Mouse (Mus musculus): ENCODE measurements around the gene Elavl1. TPM values are rescaled to one million over a fixed set of nuclear protein-coding genes. Genes with fewer than 3 reads are reported as not detected.
"Not testable (repeated sequence)": the region's sequence is repeated elsewhere in the genome, so short reads cannot be mapped to it uniquely, and the experiment has no call there.

Gene Elavl1
- polyA plus RNA-seq, 1 experiment = 37.3 TPM

DNA sequence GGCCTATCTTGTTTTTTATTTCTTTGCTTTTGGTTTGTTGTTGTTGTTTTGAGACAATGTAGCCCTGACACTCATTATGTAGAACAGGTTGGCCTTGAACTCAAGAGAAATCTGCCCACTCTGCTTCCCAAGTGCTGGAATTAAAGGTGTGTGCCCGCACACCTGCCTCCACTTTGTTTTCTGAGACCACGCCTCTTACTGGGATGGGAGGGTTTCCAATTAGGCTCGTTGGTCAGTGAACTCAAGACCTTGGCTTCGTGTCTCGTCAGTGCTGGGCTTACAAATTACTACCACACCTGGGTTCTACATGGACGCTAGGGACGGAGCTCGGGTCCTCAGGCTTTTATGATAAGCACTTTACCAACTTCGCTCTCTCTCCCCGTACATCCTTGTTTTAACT, 30.2 kb upstream of the Elavl1 start:
- no peaks in the 10 kb centered on the region; the same call in 1 of the 2 replicates for H3K27me3 ChIP-seq (ENCODE audit: control insufficient read depth, insufficient read depth, low read length)
- H3K4me3 ChIP-seq (replicated peaks; ENCODE audit: insufficient read depth, low read depth, low read length) = no peak overlapping the region
- no peak for DNase-seq
- no peak for TF ChIP-seq CTCF (IDR thresholded peaks at IDR 0.05; ENCODE audit: borderline replicate concordance, insufficient read depth, low read depth, low read length)
- TF ChIP-seq POLR2A (IDR thresholded peaks at IDR 0.05; ENCODE audit: borderline replicate concordance, insufficient read depth, low read length) = no peak
- no peak overlapping the region for H3K27ac ChIP-seq (ENCODE audit: insufficient read depth, low read length)
- H3K4me1 ChIP-seq (ENCODE audit: control insufficient read depth, insufficient read depth, low read length) = no peaks in the 10 kb centered on the region
- 94% methylated on average over 10 of the region's 10 CpGs for WGBS

DNA sequence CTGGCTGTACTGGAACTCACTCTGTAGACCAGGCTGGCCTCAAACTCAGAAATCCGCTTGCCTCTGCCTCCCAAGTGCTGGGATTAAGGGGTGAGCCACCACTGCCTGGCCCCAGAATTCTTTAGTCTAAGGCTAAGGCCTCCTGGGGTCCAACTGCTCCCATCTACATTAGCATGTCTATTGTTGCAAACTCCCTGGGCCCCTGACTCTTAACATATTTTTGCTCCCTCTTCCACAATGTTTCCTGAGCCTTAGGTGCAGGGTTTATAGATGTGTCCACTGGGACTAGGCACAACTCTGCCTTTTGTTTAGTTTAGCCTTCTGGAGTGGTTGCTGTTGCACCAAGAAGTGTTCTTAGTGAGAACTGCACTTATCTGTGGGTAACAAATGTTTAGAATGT, 29.3 kb upstream of the Elavl1 start:
- Histone ChIP-seq H3K4me1 (ENCODE audit: control insufficient read depth, insufficient read depth, low read length) (no peaks in the 10 kb centered on the region), H3K27me3 (ENCODE audit: control insufficient read depth, insufficient read depth, low read length) (no peaks in the 10 kb centered on the region; the same call in 1 of the 2 replicates), H3K4me3 (replicated peaks; ENCODE audit: insufficient read depth, low read depth, low read length) (no peak overlapping the region), H3K27ac (ENCODE audit: insufficient read depth, low read length) (no peak overlapping the region)
- 92% methylated on average over 1 of the region's 1 CpGs for WGBS
- DNase-seq = no peak
- TF ChIP-seq POLR2A (IDR thresholded peaks at IDR 0.05; ENCODE audit: borderline replicate concordance, insufficient read depth, low read length) = no peak
- no peak for TF ChIP-seq CTCF (IDR thresholded peaks at IDR 0.05; ENCODE audit: borderline replicate concordance, insufficient read depth, low read depth, low read length)

DNA sequence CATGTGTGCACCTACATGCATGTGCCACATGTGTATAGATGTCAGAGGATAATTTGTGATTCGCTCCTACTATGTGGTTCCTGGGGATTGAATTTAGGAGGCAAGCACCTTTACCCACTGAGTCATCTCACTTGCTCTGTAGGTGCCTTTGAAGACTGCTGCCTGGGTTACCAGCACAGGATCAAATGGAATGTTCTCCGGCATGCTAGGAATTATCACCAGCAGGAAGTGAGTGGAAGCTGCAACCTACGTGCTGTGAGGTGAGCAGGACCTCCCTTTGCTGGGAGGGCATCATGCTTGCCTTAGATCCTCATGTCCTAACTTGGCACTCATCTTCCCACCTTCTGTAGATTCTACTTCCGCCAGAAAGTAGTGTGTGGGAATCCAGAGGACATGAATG, 28.5 kb upstream of the Elavl1 start:
- Histone ChIP-seq H3K27me3 (ENCODE audit: control insufficient read depth, insufficient read depth, low read length) (no peaks in the 10 kb centered on the region; the same call in 1 of the 2 replicates), H3K4me1 (ENCODE audit: control insufficient read depth, insufficient read depth, low read length) (no peaks in the 10 kb centered on the region), H3K4me3 (replicated peaks; ENCODE audit: insufficient read depth, low read depth, low read length) (no peak overlapping the region), H3K27ac (ENCODE audit: insufficient read depth, low read length) (no peak overlapping the region)
- no peak for DNase-seq
- WGBS = 80% methylated on average over 4 of the region's 4 CpGs
- TF ChIP-seq POLR2A (IDR thresholded peaks at IDR 0.05; ENCODE audit: borderline replicate concordance, insufficient read depth, low read length) = no peak
- TF ChIP-seq CTCF (IDR thresholded peaks at IDR 0.05; ENCODE audit: borderline replicate concordance, insufficient read depth, low read depth, low read length) = no peak

DNA sequence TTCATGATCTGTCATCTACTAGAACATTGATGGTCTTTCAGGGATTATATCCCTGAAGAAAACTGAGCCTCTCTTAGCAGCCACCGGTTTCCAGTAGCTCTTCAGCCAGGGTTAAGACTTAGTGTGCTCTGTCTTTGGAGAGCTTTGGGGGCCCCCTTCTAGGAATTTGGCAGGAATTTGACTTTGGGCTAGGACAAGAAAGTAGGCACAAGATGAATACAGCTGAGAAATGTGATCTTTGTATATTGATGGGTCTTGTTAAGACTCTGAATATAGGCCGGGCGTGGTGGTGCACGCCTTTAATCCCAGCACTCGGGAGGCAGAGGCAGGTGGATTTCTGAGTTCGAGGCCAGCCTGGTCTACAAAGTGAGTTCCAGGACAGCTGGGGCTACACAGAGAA, 27.3 kb upstream of the Elavl1 start:
- not testable (repeated sequence) for H3K4me1 ChIP-seq (ENCODE audit: control insufficient read depth, insufficient read depth, low read length); H3K27ac ChIP-seq (ENCODE audit: insufficient read depth, low read length); DNase-seq; H3K27me3 ChIP-seq (ENCODE audit: control insufficient read depth, insufficient read depth, low read length); H3K4me3 ChIP-seq (replicated peaks; ENCODE audit: insufficient read depth, low read depth, low read length)
- 93% methylated on average over 6 of the region's 6 CpGs for WGBS

DNA sequence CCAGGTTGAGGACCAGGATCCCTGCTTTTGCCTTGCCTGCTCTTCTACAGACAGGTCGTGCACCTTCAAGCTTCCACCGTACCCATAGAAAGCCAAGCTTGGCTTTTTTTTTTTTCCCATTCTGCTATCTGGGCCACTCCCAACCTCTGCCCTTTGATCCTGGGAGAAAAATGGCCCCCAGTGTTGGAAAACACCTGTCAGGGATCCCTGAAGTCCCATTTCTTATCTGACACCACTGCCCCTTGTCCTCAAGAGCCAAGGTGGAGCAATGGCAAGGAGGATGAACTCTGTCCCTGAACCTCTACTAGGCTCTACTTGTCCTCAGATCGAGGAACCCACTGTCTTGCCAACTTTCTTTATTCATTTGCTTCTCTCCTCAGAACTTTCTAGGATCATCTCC, 25.4 kb upstream of the Elavl1 start:
- Histone ChIP-seq H3K27ac (ENCODE audit: insufficient read depth, low read length) (no peak overlapping the region), H3K4me3 (replicated peaks; ENCODE audit: insufficient read depth, low read depth, low read length) (no peak overlapping the region), H3K27me3 (ENCODE audit: control insufficient read depth, insufficient read depth, low read length) (no peaks in the 10 kb centered on the region), H3K4me1 (ENCODE audit: control insufficient read depth, insufficient read depth, low read length) (no peaks in the 10 kb centered on the region)
- TF ChIP-seq CTCF (IDR thresholded peaks at IDR 0.05; ENCODE audit: borderline replicate concordance, insufficient read depth, low read depth, low read length) (no peak), POLR2A (IDR thresholded peaks at IDR 0.05; ENCODE audit: borderline replicate concordance, insufficient read depth, low read length) (no peak)
- WGBS = 85% methylated on average over 3 of the region's 3 CpGs
- DNase-seq = no peak

DNA sequence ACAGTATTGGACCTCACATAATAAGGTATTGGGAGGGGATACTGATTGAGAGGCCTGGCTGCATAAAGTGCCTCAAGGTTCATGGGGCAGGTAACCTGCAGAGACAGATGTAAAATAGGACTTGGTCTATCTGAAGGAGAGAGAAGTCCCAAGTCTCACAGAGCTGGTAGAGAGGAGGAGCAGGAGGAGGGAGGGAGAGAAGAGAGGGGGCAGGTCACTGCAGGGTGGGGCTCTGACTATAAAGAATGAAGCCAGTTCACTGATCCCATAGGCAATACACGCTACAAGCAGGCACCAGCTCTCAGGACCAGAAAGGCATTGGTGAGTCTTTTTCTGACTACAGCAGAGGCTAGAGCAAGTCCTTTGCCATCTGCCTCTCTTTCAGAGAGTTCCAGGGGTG, 24.1 kb upstream of the Elavl1 start:
- H3K4me3 ChIP-seq (replicated peaks; ENCODE audit: insufficient read depth, low read depth, low read length) = no peak overlapping the region
- DNase-seq = no peak
- 67% methylated on average over 1 of the region's 1 CpGs for WGBS

DNA sequence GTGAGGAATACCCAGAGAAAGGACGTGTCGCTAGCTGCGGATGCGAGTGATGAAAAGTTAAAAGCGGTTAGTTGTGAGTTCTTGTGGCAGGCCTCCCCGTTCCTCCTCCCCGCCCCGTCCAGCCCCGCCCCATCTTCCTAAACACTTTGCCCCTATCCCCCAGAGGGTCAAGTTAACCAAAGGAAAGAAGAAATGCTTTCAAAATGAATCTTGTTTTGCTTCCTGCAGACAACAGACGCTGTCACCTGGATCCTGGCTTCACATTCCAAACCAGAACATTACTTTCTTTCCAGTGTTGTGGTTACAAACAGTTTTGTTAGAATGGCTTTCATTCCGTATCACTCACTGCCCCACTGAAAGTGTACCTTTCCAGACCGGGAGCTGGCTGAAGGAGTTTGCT, 23.1 kb upstream of the Elavl1 start:
- DNase-seq = no peak
- Histone ChIP-seq H3K4me1 (ENCODE audit: control insufficient read depth, insufficient read depth, low read length) (no peaks in the 10 kb centered on the region), H3K4me3 (replicated peaks; ENCODE audit: insufficient read depth, low read depth, low read length) (no peak overlapping the region), H3K27ac (ENCODE audit: insufficient read depth, low read length) (no peak overlapping the region), H3K27me3 (ENCODE audit: control insufficient read depth, insufficient read depth, low read length) (no peaks in the 10 kb centered on the region)
- 41% methylated on average over 12 of the region's 12 CpGs for WGBS
- TF ChIP-seq CTCF (IDR thresholded peaks at IDR 0.05; ENCODE audit: borderline replicate concordance, insufficient read depth, low read depth, low read length) = no peak
- TF ChIP-seq POLR2A (IDR thresholded peaks at IDR 0.05; ENCODE audit: borderline replicate concordance, insufficient read depth, low read length) = no peak

More for the DNA sequence above, 24.1 kb upstream of the Elavl1 start:
- no peak for TF ChIP-seq POLR2A (IDR thresholded peaks at IDR 0.05; ENCODE audit: borderline replicate concordance, insufficient read depth, low read length)
- TF ChIP-seq CTCF (IDR thresholded peaks at IDR 0.05; ENCODE audit: borderline replicate concordance, insufficient read depth, low read depth, low read length) = no peak
- H3K4me1 ChIP-seq (ENCODE audit: control insufficient read depth, insufficient read depth, low read length) = no peaks in the 10 kb centered on the region
- no peaks in the 10 kb centered on the region for H3K27me3 ChIP-seq (ENCODE audit: control insufficient read depth, insufficient read depth, low read length)
- no peak overlapping the region for H3K27ac ChIP-seq (ENCODE audit: insufficient read depth, low read length)

DNA sequence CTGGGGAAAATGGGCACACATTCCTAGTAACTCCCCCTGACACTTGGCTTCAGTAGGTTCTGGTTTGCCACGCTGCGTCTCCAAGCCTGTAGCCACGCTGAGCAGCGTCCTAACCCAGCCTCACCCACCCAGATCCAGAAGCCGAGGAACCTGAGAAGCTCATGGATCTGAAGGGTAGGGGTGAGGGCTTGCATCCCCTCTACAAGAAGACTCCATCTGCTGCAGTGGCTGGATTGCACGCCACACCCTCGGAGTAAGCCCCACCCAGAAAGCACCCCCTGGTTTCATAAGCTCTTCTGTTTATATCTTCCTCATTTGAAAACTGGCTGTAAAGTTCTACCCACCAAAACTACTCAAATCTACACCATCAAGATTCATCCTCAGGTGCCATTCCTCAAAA, 22.4 kb upstream of the Elavl1 start:
- Histone ChIP-seq H3K4me1 (ENCODE audit: control insufficient read depth, insufficient read depth, low read length) (no peaks in the 10 kb centered on the region), H3K4me3 (replicated peaks; ENCODE audit: insufficient read depth, low read depth, low read length) (no peak overlapping the region), H3K27ac (ENCODE audit: insufficient read depth, low read length) (no peak overlapping the region), H3K27me3 (ENCODE audit: control insufficient read depth, insufficient read depth, low read length) (no peaks in the 10 kb centered on the region)
- TF ChIP-seq CTCF (IDR thresholded peaks at IDR 0.05; ENCODE audit: borderline replicate concordance, insufficient read depth, low read depth, low read length) (no peak), POLR2A (IDR thresholded peaks at IDR 0.05; ENCODE audit: borderline replicate concordance, insufficient read depth, low read length) (no peak)
- no peak for DNase-seq
- 57% methylated on average over 7 of the region's 7 CpGs for WGBS
